Mouse (Mus musculus) midbrain, embryonic 11.5 days (tissue): ENCODE results near the gene Pkmyt1. TPM values are rescaled to one million over a fixed set of nuclear protein-coding genes. Genes with fewer than 3 reads are reported as not detected.

ENCODE experiments used
- ATAC-seq: fragments of 200-750 bp; cut with Nextera tagmentation; 2 replicates; pipeline ENCODE4 v1.8.0; 2017; ENCODE audit warnings: moderate TSS enrichment, moderate library complexity; ENCODE audit not compliant: low FRiP score
- DNase-seq: peaks from one replicate; pipeline ENCODE4 v3.0.0; 2015; ENCODE audit warnings: low spot score; ENCODE audit errors: missing footprints
- H3K27ac ChIP-seq: fragments of 300-500 bp; sonication (generic); 2 replicates; pipeline ENCODE4 v1.5.1; 2014; ENCODE audit warnings: low read depth, low read length
- H3K27me3 ChIP-seq: fragments of 300-500 bp; sonication (generic); 2 replicates; pipeline ENCODE4 v1.6.1; 2014; ENCODE audit warnings: mild to moderate bottlenecking, low read length, moderate library complexity, mixed read lengths; ENCODE audit not compliant: control insufficient read depth, insufficient read depth
- H3K36me3 ChIP-seq: fragments of 300-500 bp; sonication (generic); 2 replicates; pipeline ENCODE4 v1.6.1; 2014; ENCODE audit warnings: mild to moderate bottlenecking, low read length, moderate library complexity, mixed read lengths; ENCODE audit not compliant: control insufficient read depth, insufficient read depth
- H3K4me1 ChIP-seq: fragments of 300-500 bp; sonication (generic); 2 replicates; pipeline ENCODE4 v1.6.1; 2014; ENCODE audit warnings: low read length; ENCODE audit not compliant: control insufficient read depth, insufficient read depth
- H3K4me2 ChIP-seq: fragments of 300-500 bp; sonication (generic); 2 replicates; pipeline ENCODE4 v1.6.1; 2014; ENCODE audit warnings: mild to moderate bottlenecking, moderate library complexity
- H3K4me3 ChIP-seq: fragments of 300-500 bp; sonication (generic); 2 replicates; pipeline ENCODE4 v1.5.1; 2014; ENCODE audit warnings: low read depth, low read length
- H3K9ac ChIP-seq: fragments of 300-500 bp; sonication (generic); 2 replicates; pipeline ENCODE4 v1.6.1; 2014; ENCODE audit warnings: low read length
- H3K9me3 ChIP-seq: fragments of 300-500 bp; sonication (generic); 2 replicates; pipeline ENCODE4 v1.6.1; 2016; ENCODE audit warnings: low read length; ENCODE audit not compliant: control insufficient read depth
- WGBS: fragments of 180-500 bp; shearing (Covaris S2); extraction: QIAGEN DNeasy Blood & Tissue Kit; methylation state at CpG from one replicate; pipeline ENCODE4 v1.1.7; 2014; 5-methylcytosine and 5-hydroxymethylcytosine counted together
- polyA plus RNA-seq: library from polyadenylated mRNA; unstranded; fragments of >200 nt; fragmentation: Nextera tagmentation; extraction: Ambion mirVana; gene quantifications from 2 replicates; pipeline ENCODE4 v1.2.1, GENCODE M21; 2014

The Pkmyt1 gene
- polyA plus RNA-seq, 1 experiment from 2014 or later = 33.7 TPM

GRCm38 (mm10) chr17:23705525-23706104 lies 20.5 kb upstream of the Pkmyt1 start:
- 68% methylated on average over 7 of the region's 7 CpGs for WGBS
- Histone ChIP-seq H3K4me1 (no peaks in the 10 kb centered on the region), H3K9ac (no peak overlapping the region), H3K4me3 (no peak overlapping the region), H3K27ac (no peak overlapping the region), H3K27me3 (no peaks in the 10 kb centered on the region; the same call in 1 of the 2 replicates), H3K9me3 (no peaks in the 10 kb centered on the region), H3K36me3 (no peaks in the 10 kb centered on the region), H3K4me2 (no peak overlapping the region)
- DNase-seq (no peak), ATAC-seq (peak; percentile 25; the same call in 1 of the 2 replicates)

- ATAC-seq (peak; percentile 74), DNase-seq (peak; percentile 95)
- Histone ChIP-seq H3K4me3 (no peak overlapping the region), H3K36me3 (no peaks in the 10 kb centered on the region), H3K4me2 (no peak overlapping the region), H3K9me3 (no peaks in the 10 kb centered on the region), H3K4me1 (no peaks in the 10 kb centered on the region), H3K9ac (no peak overlapping the region), H3K27me3 (no peaks in the 10 kb centered on the region; the same call in 1 of the 2 replicates), H3K27ac (no peak overlapping the region)
- WGBS = 1% methylated on average over 3 of the region's 3 CpGs
Measured at GRCm38 (mm10) chr17:23706212-23706611, 19.9 kb upstream of the Pkmyt1 start.

GRCm38 (mm10) chr17:23717003-23717402 lies 9.1 kb upstream of the Pkmyt1 start:
- Histone ChIP-seq H3K4me2 (no peak overlapping the region), H3K9ac (no peak overlapping the region), H3K4me1 (no peaks in the 10 kb centered on the region), H3K4me3 (no peak overlapping the region), H3K9me3 (no peaks in the 10 kb centered on the region), H3K36me3 (no peaks in the 10 kb centered on the region), H3K27me3 (no peaks in the 10 kb centered on the region), H3K27ac (no peak overlapping the region)
- ATAC-seq (no peak), DNase-seq (peak; percentile 33)
- WGBS = 78% methylated on average over 2 of the region's 2 CpGs

DNA sequence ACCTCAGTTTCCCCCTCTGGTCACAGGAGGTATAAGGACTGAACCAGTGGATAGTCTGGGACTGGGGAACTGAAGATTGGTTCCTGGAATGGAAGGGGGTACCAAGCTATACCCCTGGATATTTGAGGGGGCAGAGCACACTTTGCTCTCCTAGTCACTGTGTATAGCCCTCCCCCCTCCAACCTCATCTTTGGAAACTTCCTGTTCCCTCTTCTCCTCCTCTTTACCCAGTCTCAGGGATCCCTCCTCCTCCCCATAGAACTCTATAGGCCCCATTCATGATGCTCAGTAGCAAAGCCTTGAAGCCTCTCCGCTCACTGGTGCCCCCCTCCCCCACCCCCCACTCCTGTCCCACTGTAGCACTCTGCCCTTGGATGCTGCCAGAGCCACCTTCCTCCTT lies 6.7 kb upstream of the Pkmyt1 start:
- no peaks in the 10 kb centered on the region for H3K4me1 ChIP-seq
- DNase-seq (no peak), ATAC-seq (no peak)
- no peak overlapping the region for H3K27ac ChIP-seq
- no peaks in the 10 kb centered on the region for H3K9me3 ChIP-seq
- H3K9ac ChIP-seq = no peak overlapping the region
- H3K36me3 ChIP-seq = no peaks in the 10 kb centered on the region
- WGBS = 9% methylated on average over 1 of the region's 1 CpGs
- H3K27me3 ChIP-seq = no peaks in the 10 kb centered on the region
- no peak overlapping the region for H3K4me2 ChIP-seq
- H3K4me3 ChIP-seq = no peak overlapping the region

DNA sequence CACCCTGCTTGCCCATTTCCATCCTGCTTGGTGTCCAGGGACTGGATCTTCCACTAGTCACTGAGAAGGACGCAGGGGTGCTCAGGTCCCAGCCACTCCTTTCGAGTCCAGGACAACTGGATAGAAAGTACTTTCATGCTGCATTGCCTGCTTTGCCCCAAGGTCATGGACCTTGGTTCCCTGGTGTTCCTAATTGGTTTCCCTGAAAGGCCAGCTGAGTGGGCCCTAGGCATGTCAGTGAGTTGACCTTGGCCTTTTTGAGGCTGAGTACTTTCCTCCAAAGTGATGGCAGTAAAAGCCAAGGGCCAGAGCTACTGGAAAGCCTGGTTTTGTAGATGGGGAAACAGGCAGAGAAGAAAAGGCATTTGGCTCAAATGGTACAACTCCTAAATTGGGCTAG lies 4.2 kb upstream of the Pkmyt1 start:
- H3K9me3 ChIP-seq = no peaks in the 10 kb centered on the region
- H3K27ac ChIP-seq = no peak overlapping the region
- WGBS = 91% methylated on average over 2 of the region's 2 CpGs
- no peak for DNase-seq
- H3K36me3 ChIP-seq = no peaks in the 10 kb centered on the region
- H3K27me3 ChIP-seq = no peaks in the 10 kb centered on the region
- no peak overlapping the region for H3K4me2 ChIP-seq
- no peak overlapping the region for H3K9ac ChIP-seq
- H3K4me3 ChIP-seq = no peak overlapping the region
- peaks cover 6% of the 10 kb centered on the region; the same call in 1 of the 2 replicates for H3K4me1 ChIP-seq
- no peak for ATAC-seq

GRCm38 (mm10) chr17:23722376-23723125 lies 3.6 kb upstream of the Pkmyt1 start, which contains the start of gene 1520401A03Rik:
TSS of gene 1520401A03Rik (minus strand) at chr17:23722783.
- H3K4me1 ChIP-seq = peaks cover 7% of the 10 kb centered on the region; the same call in 1 of the 2 replicates
- H3K9me3 ChIP-seq = no peaks in the 10 kb centered on the region
- H3K4me2 ChIP-seq = no peak within 1 kb of the TSS
- ATAC-seq (no peak), DNase-seq (no peak)
- no peaks in the 10 kb centered on the region for H3K36me3 ChIP-seq
- H3K4me3 ChIP-seq = no peak within 1 kb of the TSS
- WGBS = 80% methylated on average over 7 of the region's 7 CpGs
- no peak within 1 kb of the TSS for H3K27ac ChIP-seq
- no peaks in the 10 kb centered on the region for H3K27me3 ChIP-seq
- H3K9ac ChIP-seq = no peak within 1 kb of the TSS

DNA sequence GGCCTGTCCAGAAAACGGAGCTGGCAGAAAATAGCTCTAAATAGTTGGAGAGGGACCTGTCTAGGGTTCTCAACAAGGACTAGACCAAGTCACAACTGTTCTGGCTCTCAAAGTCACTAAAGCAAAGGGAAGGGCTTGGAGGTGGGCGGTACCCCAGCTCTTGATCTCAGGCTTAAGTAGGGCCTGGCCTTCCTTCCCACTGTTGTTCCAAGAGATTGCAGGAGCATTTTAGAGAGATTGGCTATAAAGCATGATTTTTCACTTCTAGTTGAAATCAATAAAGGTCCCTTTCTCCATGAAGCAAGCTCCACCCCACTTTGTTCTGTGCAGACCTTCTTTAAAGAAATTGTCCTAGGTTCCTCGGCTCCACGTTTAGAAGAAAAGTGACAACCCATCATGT lies 659 bp upstream of the Pkmyt1 start:
- ATAC-seq (no peak), DNase-seq (no peak)
- H3K4me1 ChIP-seq = peaks cover 7% of the 10 kb centered on the region; the same call in 1 of the 2 replicates
- peak overlapping the region; percentile 67 for H3K9ac ChIP-seq
- H3K4me3 ChIP-seq = peak overlapping the region; percentile 68
- H3K4me2 ChIP-seq = peak overlapping the region; percentile 79
- no peaks in the 10 kb centered on the region for H3K36me3 ChIP-seq
- H3K9me3 ChIP-seq = no peaks in the 10 kb centered on the region
- no peaks in the 10 kb centered on the region for H3K27me3 ChIP-seq
- peak overlapping the region; percentile 10; the same call in 1 of the 2 replicates for H3K27ac ChIP-seq
- 71% methylated on average over 4 of the region's 4 CpGs for WGBS

- ATAC-seq = peak; percentile 86
- Histone ChIP-seq H3K36me3 (no peaks in the 10 kb centered on the region), H3K4me1 (peaks cover 7% of the 10 kb centered on the region; the same call in 1 of the 2 replicates), H3K27me3 (no peaks in the 10 kb centered on the region), H3K4me2 (peak overlapping the region; percentile 79), H3K9me3 (no peaks in the 10 kb centered on the region), H3K4me3 (peak overlapping the region; percentile 68), H3K9ac (peak overlapping the region; percentile 67), H3K27ac (no peak overlapping the region; the same call in 1 of the 2 replicates)
- WGBS = 1% methylated on average over 20 of the region's 20 CpGs
- peak; percentile 93 for DNase-seq
Measured at GRCm38 (mm10) chr17:23726758-23727142, 614 bp downstream of the Pkmyt1 start.

- no peak overlapping the region for H3K9ac ChIP-seq
- no peak overlapping the region for H3K27ac ChIP-seq
- no peak overlapping the region for H3K4me2 ChIP-seq
- DNase-seq (peak; percentile 44), ATAC-seq (no peak)
- 76% methylated on average over 1 of the region's 1 CpGs for WGBS
- H3K4me3 ChIP-seq = no peak overlapping the region
- H3K4me1 ChIP-seq = peaks cover 7% of the 10 kb centered on the region; the same call in 1 of the 2 replicates
- no peaks in the 10 kb centered on the region for H3K36me3 ChIP-seq
- H3K27me3 ChIP-seq = no peaks in the 10 kb centered on the region
- H3K9me3 ChIP-seq = no peaks in the 10 kb centered on the region
Measured at GRCm38 (mm10) chr17:23730441-23730840, 4.3 kb downstream of the Pkmyt1 start.
